Mouse (Mus musculus): ENCODE results near the gene Nudt4.

GRCm38 (mm10) chr10:95567550-95567949, 3.6 kb upstream of the Nudt4 start:
- TF ChIP-seq CTCF (IDR thresholded peaks at IDR 0.05; ENCODE audit: low read depth, low read length): no peak
- no peak for TF ChIP-seq POLR2A (IDR thresholded peaks at IDR 0.05; ENCODE audit: insufficient read depth, low read length)
- TF ChIP-seq EP300 (IDR thresholded peaks at IDR 0.05; ENCODE audit: insufficient read depth, low read depth, low read length): no peak

Measured in ES-Bruce4 (cell line).